Mouse (Mus musculus): ENCODE measurements around the gene Hist1h3h.
"Not testable (repeated sequence)": the region's sequence is repeated elsewhere in the genome, so short reads cannot be mapped to it uniquely, and the experiment has no call there.

GRCm38 (mm10) chr13:21753524-21754285 lies 36.2 kb downstream of the Hist1h3h start, which contains the start of the genes Hist1h2ak and Hist1h2bn:
- not testable (repeated sequence) for TF ChIP-seq CTCF (IDR thresholded peaks at IDR 0.05; ENCODE audit: extremely low read depth, insufficient read depth, insufficient read length, insufficient replicate concordance)
- peak; percentile 50; the same call in 1 of the 2 replicates for TF ChIP-seq POLR2A (IDR thresholded peaks at IDR 0.05; ENCODE audit: low read depth, low read length)

Data from spleen, adult 2 months (tissue).